Mouse (Mus musculus) right cerebral cortex, postnatal 36 days (tissue): ENCODE data around the gene Mgat1.
A peak's percentile ranks its signal among the peaks of the same experiment; 100 is the strongest.

Source experiments
- DNase-seq, 2 experiments: peaks; one replicate each; pipeline ENCODE4 v3.0.0; 2022; ENCODE audit warnings: low spot score in 2 of 2, mixed read lengths in 1 of 2

The Mgat1 gene

GRCm38 (mm10) chr11:49241471-49241870, 2.5 kb upstream of the Mgat1 start:
- DNase-seq: no peak

GRCm38 (mm10) chr11:49242944-49243626, 906 bp upstream of the Mgat1 start:
- DNase-seq: no peak

GRCm38 (mm10) chr11:49244595-49244930, 572 bp downstream of the Mgat1 start:
- no peak for DNase-seq

- no peak for DNase-seq
Measured at GRCm38 (mm10) chr11:49245176-49245575, 1.2 kb downstream of the Mgat1 start.

- no peak for DNase-seq
Measured at GRCm38 (mm10) chr11:49245634-49246415, 1.8 kb downstream of the Mgat1 start.

GRCm38 (mm10) chr11:49246523-49246922, 2.5 kb downstream of the Mgat1 start:
- no peak for DNase-seq

- no peak for DNase-seq
Measured at GRCm38 (mm10) chr11:49247255-49247654, 3.3 kb downstream of the Mgat1 start.

- peak in 1 of 2 experiments; percentile 58 for DNase-seq
Measured at GRCm38 (mm10) chr11:49248226-49248973, 4.4 kb downstream of the Mgat1 start.

GRCm38 (mm10) chr11:49248974-49249700, 5.1 kb downstream of the Mgat1 start:
- DNase-seq: no peak

- no peak for DNase-seq
Measured at GRCm38 (mm10) chr11:49249811-49250421, 5.9 kb downstream of the Mgat1 start.

- DNase-seq: peak; percentile 35 to 36
Measured at GRCm38 (mm10) chr11:49250422-49251379, 6.7 kb downstream of the Mgat1 start.

- no peak for DNase-seq
Measured at GRCm38 (mm10) chr11:49251380-49251761, 7.4 kb downstream of the Mgat1 start.

- no peak for DNase-seq
Measured at GRCm38 (mm10) chr11:49252048-49252447, 8.1 kb downstream of the Mgat1 start.

- no peak for DNase-seq
Measured at GRCm38 (mm10) chr11:49253035-49253434, 9.0 kb downstream of the Mgat1 start.

- no peak for DNase-seq
Measured at GRCm38 (mm10) chr11:49259296-49259695, 15.3 kb downstream of the Mgat1 start.

GRCm38 (mm10) chr11:49259829-49260228, 15.8 kb downstream of the Mgat1 start:
- no peak for DNase-seq

GRCm38 (mm10) chr11:49260598-49261312, 16.8 kb downstream of the Mgat1 start:
- no peak for DNase-seq

GRCm38 (mm10) chr11:49261313-49261855, 17.4 kb downstream of the Mgat1 start:
- DNase-seq: no peak

- DNase-seq: no peak
Measured at GRCm38 (mm10) chr11:49262286-49262685, 18.3 kb downstream of the Mgat1 start.
